Mouse (Mus musculus): ENCODE results near the gene Pgm5.
"Not testable (repeated sequence)": the region's sequence is repeated elsewhere in the genome, so short reads cannot be mapped to it uniquely, and the experiment has no call there.

Pgm5 gene

DNA sequence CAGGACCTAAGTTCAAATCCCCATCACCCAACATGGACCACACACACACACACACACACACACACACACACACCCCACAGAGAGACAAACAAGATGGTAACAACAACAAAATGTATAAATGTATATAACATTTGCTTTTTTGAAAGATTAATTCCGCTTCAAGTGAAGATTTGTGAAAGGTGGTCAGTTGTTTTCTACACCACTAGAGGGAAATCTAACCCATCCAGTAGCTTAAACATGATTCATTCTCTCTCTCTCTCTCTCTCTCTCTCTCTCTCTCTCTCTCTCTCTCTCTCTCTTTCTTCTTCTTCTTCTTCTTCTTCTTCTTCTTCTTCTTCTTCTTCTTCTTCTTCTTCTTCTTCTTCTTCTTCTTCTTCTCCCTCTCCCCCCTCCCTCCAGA is 158.5 kb downstream of the Pgm5 start:
- not testable (repeated sequence) for DNase-seq

DNA sequence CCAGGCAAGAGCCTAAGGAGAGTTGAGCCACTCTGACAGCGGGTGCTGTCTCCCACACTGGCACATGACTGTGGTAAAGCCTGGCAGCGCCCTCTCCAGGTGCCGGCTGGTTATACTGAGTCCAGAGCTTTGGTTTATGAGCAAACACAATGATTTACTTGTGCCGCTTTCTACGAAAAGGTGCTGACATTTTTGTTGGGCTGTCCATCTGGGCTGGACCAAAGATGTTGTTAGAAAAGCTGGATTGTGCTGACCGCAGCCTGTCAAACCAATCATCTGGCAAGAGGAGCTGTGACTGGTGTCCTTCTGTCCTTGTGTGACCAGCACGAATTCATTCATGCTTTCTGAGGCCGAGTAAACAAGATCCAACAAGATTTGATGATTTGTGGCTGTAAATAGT is 159.9 kb downstream of the Pgm5 start:
- no peak for DNase-seq

DNA sequence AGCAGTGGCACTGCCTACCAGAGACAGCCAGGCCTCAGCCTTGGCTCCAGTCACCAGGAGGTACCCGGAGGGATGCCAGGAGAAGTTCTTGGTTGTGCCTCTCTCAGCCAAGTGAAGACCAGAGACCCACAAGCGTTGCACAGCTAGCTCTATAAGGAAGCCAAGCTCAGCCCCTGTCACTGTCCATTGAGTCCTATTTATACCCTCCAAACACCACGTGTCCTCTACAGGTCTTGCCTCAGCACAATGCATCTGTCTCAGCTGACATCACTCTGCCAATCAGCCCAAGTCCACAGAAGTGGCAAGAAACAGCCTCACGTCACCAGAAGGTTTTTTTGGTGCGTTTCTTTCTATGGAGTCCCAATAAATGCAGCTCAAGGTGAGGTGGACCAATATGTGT is 161.0 kb downstream of the Pgm5 start:
- DNase-seq = no peak

DNA sequence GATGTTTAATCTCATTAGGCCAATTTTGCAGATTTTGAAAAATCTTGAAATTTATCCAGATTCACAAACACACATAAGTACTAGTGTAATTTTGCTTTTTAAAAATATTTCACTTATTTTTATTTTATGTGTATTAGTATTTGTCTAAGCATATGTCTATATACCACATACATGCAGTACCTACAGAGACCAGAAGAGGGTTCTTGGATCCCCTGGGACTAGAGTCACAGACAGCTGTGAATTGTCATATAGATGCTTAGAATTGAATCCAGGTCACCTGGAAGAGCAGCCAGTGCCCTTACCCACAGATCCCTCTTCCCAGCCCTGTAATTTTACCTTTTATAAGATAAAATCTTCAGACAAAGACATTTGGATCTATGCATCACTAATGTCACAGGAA is 161.7 kb downstream of the Pgm5 start:
- DNase-seq = no peak

DNA sequence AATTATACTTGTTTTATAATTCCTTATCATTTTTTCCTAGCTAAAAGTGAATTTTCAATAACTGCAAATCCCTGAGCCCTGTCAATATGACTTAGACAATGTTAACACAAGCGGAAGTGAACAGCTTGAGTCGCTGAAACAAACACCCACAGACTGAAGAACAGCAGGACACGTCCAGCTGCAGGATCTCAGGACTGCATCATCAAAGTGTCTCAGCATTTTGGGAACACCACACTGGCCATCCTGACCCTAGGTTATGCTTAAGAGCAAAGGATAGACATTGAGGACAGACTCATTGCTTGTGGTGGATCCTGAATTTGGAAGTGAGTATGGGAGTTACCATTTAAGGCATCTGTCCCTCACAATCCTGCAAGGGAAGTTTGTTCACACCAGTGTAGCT is 162.5 kb downstream of the Pgm5 start:
- DNase-seq = no peak

DNA sequence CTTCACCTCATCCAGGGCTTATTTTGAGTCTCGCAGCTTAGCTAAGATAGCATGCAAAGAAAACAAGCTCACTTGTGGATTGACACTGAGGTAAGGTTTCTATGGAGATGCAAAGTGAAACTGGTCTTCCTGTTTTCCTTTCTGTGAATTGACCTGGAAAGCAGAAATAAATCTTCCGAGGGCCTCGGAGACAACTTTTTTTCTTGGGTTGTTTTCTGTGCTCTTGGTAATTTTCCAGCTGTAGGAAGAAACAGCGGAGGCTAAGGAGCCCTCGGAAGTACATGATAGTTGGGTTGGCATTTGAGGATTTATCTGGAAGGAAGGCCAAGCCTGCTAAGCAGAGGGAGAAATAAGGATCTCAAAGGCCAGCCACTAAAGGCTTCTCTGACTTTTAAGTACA is 163.0 kb downstream of the Pgm5 start:
- DNase-seq = no peak

DNA sequence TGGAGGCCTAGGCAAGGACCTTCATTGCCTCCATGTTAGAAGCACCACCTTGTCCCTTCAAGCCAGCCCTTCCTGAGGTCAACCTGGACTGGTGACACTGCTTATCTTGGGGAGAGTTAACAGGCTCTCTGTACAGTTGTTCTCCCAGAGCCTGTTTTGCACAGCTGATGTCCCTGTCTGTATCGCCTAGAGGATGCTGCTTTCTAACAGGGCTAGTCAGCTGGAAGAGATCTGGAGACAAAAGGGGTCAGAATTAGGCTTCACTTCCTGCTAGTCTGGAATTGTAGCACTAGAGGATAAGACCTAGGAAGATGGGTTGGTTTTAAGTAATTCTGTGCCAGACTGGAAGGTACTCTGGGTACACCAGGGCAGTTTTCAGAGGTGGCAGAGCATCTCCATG is 163.7 kb downstream of the Pgm5 start:
- no peak for DNase-seq

DNA sequence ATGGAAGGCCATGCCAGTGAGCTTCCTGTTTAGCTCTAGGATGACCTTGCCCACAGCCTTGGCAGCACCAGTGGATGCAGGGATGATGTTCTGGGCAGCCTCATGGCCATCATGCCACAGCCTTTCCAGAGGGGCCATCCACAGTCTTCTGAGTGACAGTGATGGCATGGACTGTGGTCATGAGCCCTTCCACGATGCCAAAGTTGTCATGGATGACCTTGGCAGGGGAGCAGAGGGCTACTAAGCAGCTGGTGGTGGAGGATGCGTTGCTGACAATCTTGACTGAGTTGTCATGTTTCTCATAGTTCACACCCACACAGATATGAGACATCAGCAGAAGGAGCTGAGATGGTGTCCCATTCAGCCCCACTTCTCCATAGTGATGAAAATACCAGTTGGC is 169.0 kb downstream of the Pgm5 start:
- no peak for DNase-seq

DNA sequence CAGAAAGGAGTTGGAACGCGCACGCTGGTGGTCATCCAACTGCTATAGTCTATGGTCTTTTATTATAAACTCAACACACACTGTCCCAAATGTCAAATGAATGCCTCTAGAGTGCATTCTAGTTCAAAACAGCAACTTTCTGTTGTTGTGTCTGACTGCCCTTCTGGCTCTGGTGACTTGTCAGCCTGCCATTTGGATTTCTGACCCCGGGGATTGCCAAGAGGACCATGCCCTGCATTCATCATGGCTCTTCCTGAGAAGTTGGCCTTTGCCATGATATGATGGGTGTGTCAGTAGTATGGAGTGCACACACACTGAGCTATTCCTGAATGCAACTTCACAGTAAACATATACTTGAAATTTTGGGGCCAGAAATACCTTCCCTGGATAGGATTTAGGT is 172.1 kb downstream of the Pgm5 start:
- no peak for DNase-seq

DNA sequence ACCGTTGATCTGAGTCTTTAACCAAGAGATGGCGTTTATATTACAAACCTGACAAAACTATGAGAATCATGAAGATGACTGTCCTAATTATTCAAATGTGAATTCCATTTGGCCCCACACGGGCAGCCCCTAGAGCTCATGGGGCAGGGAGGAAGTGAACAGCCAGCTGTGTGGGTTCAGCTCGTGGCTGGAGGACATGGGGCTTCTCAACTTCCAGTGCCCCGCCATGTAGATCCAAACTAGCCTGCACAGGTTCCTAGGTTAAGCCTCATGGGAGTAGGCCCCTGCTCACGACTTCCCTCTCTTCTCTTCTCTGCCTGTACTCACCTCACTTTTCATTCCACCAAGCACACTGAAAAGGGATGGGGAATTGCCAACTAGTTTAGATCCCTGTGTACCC is 173.3 kb downstream of the Pgm5 start:
- DNase-seq = no peak

DNA sequence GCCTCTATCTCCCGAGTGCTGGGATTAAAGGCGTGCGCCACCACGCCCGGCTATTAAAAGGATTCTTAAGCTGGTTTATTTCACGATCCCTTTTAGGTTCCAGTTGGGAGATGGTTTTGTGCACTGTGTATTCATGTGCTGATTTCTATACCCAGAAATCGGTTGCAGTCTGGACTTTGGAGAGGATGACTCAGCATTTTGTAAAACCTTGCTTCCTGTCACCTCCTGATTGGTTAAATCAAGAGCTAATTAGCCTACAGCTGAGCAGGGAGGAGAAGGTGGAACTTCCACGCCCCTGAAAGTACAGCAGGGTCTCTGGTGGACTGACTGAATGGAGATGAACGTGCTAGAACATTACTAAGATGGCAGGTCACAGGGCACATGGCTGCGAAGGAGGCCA is 175.2 kb downstream of the Pgm5 start:
- DNase-seq = no peak

DNA sequence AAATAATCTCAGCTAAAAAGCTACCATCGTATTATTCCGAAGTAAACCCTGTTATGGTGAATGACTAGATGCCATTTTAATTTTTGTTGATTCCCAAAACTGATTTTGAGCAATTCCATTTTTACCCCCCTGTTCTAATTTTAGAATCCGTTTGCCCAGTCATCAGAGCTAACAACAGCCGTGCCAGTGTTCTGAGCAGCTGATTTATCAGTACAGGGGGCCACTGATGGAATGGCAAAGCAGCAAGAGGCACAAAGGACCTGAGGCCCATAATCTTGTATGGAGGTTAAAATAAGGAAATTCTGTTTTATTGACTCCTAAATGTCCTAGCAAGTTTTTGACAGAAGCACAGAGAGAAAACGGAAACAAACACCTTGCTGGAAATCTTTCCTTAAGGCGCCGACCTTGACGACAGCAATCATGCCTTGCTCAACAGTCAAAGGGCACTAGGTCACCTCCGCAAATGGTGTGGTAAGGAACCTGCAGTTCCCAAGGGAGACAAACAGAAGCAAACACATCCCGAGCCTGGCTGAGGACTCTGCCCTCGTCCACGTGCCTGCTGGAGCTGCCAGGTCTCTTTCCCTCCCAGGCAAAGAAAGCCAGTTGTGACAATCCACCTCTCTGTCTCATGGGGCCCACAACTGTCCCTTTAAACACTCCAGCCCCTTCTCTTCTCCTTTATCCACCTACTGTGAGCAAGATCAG is 178.5 kb downstream of the Pgm5 start:
- no peak for DNase-seq

DNA sequence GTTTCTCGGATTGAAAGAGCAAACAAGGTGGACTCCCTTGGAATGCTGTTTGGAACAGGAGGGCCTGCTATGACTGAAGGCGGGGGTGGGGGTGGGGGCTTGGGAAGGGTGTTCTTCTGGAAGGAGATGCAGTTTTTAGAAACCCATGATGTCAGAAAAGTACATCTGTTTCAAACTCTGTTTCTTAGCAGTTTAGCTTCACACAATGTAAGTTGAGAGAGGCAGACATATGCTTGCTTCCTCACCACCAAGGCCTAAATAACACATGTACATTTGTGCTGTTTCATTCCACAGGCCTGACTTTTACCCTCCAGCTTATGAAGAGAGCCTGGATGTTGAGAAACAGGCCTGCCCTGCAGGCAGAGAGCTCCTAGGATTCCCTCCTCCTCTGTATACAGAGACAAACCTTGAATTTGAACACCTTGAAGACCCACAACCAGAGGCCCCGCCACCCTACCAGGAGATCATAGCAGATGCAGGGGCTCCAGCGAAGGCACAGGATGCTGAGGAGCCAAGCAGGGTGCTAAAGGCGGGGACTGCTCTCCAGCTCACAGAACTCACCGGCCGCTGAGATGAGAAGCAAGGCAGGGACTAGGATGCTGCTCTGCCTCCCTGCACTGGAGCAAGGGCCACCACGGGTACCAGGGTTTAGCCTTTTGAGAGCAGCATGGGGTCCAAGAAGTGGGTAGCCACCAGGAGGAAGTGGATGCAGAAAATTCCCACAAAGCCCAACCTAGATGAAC is 184.2 kb downstream of the Pgm5 start:
- no peak for DNase-seq

DNA sequence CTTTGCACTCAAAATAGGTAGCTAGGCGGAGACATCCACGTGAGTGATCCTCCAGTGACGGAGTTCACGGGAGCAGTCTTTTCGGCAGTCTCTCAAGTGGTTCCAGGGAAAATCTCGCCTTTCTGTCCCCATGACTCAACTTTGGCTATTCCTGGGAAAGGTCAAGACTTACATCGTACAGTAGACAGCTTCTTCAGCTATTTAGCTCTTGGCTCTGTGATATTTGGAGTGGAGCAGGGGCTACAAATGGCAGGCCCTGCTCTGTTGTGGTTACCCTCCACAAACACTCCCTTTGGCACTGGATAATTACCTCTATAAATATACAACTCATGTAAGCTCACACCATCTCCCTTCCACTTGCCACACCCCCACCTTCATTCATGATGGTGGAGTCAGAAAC is 185.2 kb downstream of the Pgm5 start:
- DNase-seq = no peak

DNA sequence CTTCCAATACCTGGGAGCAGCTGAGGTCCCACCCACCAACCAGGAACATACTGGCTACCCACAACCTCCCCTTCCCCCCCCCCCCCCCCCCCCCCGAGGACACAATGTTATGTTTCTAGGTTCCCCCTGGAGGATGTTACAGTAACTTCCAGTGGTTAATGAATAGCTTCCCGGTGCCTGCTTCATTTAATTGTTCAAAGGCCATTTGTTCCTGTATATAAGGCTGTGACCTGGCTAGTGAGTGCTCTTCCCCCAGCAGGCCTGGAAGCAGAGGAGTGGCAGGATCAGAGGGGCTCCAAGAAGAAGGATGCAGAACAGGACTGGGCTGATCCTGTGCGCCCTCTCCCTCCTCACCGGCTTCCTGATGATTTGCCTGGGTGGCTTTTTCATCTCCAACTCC is 187.9 kb downstream of the Pgm5 start, which contains the start of gene Tmem252:
Gene Tmem252 (plus strand): TSS at position 247 of the 400 bp plus-strand sequence.
- DNase-seq = no peak

DNA sequence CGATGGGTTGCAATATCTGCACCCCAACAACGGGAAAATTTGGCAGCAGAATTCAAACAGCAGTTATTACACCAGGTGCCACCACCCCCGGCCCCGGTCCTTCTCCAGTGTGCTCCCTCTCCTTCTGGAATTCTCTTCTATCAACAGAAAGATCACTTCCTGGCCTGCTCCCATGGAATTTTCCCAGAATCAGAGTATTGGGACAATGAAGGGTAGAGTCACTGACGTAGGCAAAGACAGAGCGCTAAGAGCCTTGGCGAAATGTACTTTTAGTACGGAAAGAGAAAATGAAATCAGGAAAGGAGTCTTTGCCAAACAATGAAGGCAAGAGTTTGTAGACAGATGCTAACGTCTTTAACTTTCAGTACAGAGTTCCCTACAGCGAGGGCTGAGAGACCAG is 188.3 kb downstream of the Pgm5 start:
- no peak for DNase-seq

DNA sequence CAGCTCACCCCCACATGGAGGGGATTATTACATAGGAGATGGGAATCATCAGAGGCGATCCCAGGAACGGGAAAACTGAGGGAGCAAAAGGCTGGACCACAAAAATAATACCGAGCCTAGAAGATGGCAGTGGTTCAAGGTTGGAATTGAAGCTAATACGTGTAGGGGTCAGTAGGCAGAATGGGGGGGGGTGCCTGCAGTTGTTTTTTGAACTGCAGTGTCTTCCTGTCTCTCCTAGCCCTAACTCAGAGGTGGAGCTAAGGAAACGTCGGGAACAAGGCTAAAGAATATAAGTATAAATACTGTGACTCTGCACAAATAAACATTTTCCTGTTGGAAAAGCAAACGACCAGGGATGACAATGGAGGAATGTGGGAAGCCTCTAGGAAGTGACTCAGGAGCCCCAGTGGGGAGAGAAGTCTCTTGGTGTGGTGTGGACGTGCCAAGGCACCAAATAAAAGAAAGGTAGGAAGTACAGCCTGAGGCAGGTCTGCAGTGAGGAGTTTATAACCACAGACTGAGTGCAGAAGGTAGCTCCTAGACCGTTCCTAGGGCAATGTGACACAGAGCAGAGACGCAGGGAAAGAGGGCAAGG is 189.2 kb downstream of the Pgm5 start:
- DNase-seq = no peak

DNA sequence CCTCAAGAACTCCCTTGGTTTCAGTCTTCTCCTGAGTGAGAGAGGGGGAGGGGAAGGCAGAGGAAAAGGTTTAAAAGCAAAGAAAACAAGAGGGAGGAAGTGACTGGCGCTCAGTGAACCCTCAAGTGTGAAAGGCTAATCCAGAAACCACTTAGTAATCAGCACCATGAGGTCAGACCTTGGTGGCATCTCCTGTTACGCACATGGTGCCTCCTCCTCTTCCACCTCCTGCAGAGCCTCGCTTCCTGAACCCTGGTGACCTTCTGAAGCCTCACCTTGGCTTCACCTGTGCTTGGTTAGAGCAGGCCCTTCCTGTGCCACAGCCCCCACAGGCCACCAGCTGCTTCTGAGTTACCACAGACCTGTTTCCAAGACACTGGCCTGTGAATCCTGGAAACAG is 190.1 kb downstream of the Pgm5 start:
- no peak for DNase-seq

DNA sequence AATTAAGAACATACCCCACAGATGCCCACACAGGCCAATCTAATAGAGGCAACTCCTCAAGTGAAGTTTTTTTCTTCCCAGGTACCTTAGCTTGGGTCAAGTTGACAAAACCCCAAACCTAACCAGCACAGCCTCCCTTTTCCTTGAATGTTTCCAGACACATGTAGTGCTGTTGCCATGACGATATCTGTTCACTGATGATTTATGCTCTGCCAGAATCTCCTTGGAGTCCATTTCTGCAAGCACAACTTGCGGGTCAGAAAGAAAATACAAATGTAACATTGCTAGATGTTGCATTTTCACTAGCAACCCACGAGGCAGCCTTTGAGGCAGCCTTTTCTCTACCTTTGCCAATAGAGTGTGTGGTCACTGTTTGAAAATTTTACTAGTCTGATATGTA is 194.1 kb downstream of the Pgm5 start:
- no peak for DNase-seq

DNA sequence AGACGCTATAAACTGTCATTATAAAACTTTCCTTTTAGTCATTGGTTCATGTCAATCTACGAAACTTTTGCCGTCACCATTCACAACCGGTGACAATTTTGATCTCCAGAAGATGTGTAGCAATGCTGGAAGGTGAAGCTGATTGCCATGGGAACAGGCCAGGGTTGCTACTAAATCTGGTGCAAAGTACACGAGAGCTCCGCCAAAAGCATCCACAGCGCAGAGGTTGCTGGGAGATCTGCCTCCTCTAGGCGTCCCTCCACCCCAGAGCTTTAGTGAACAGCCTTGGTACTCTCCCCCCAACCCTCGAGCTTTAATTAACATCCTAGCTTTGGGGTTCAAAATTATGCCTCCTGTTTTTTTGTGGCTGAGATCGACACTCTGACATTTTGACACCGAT is 195.9 kb downstream of the Pgm5 start:
- no peak for DNase-seq

DNA sequence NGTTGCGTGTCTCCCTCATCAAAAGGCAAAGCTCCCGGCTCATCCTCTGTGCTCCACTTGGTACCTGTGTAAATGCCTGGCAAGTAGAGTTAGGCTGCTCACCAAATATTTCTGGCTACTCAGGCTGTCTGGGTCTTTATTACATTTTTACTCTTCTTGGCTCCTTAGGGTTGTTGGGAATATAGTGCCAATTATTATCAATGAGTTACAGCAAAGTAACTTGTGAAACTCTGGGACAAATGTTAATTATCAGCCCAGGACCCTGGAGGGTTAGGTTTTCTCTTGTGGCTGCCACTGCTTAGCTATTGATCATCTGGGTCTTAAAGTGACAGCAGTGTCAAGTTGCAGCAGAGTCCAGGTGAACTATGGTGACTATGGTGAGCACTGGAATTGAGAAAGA is 199.3 kb downstream of the Pgm5 start:
- no peak for DNase-seq

DNA sequence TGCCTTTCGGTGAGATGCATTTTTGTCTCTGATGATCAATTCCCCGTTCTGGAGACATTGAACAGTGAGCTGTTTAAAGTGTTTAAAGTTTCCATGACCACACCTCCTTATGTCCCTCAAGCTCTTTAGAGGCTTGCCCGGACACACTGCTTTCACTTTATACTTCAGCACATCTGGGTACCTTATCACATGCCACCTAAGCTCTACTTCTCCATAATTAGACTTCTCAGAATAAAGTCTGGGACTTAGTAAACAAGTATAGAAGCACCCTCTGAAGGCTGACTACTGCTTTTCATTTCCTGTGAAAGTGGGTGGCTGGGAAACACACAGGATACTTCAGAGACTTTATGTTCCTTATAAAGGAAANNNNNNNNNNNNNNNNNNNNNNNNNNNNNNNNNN is 204.7 kb downstream of the Pgm5 start:
- no peak for DNase-seq

DNA sequence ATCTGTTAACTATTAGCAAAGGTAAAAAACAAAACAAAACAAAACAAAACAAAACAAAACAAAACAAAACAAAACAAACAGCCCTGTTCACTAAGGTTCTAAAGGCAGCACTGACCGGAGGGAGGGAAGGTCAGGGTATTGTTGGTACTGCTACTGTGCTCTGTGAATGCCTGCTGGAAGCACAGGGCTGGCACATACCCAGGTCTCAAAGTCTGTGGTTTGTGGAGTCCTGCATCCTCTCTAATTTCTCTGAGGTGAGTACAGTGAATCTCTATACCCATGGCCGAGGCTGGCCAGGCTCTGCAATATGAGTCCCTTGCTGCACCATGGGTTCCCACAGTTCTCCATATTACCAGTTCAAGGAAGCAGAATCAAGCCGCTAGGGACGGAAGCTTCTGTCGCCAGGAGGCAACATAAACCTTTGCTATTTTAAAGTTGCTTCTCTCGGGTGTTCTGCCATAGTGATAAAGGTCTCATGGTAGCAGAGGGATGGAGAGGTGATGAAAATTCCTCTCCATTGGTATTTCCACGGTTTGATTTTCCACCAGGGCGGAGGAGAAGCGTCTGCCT is 208.3 kb downstream of the Pgm5 start:
- no peak for DNase-seq

Data from cerebellum, adult 11-12 months (tissue).